Mouse (Mus musculus): Measurements from ENCODE around the gene Tff3. TPM values are rescaled to one million over a fixed set of nuclear protein-coding genes. Genes with fewer than 3 reads are reported as not detected.

Tff3 gene
- polyA plus RNA-seq, 2 experiments from 2014 or later: not detected

Other genes starting within 250 kb of the Tff3 start
- gene Glp1r, start 227.8 kb downstream of the Tff3 start, polyA plus RNA-seq (2017; shearing (Covaris generic)): under 1 TPM in 1 of 2 experiments, not detected in 1; 0.10 TPM
- gene Umodl1, start 175.0 kb downstream of the Tff3 start, polyA plus RNA-seq (2017; shearing (Covaris generic)): not detected
- 100 to 1,000 TPM; 169 to 178 TPM for gene Abcg1, start 72.0 kb downstream of the Tff3 start, polyA plus RNA-seq (2017; shearing (Covaris generic))
- not detected for gene Tff2, start 14.6 kb upstream of the Tff3 start, polyA plus RNA-seq (2017; shearing (Covaris generic))
- not detected for gene Tff1, start 35.6 kb upstream of the Tff3 start, polyA plus RNA-seq (2017; shearing (Covaris generic))
- 1 to 10 TPM in 1 of 2 experiments, under 1 TPM in 1; 0.63 to 2.5 TPM for gene Tmprss3, start 69.3 kb upstream of the Tff3 start, polyA plus RNA-seq (2017; shearing (Covaris generic))
- 100 to 1,000 TPM; 234 to 303 TPM for gene Ubash3a, start 78.2 kb upstream of the Tff3 start, polyA plus RNA-seq (2017; shearing (Covaris generic))
- 1 to 10 TPM in 1 of 2 experiments, under 1 TPM in 1; 0.52 to 1.1 TPM for gene Rsph1, start 147.7 kb upstream of the Tff3 start, polyA plus RNA-seq (2017; shearing (Covaris generic))
- gene Slc37a1, start 157.1 kb upstream of the Tff3 start, polyA plus RNA-seq (2017; shearing (Covaris generic)): 10 to 100 TPM; 29.9 to 42.6 TPM